Mouse (Mus musculus): ENCODE measurements around the gene Ern1.
A peak's percentile ranks its signal among the peaks of the same experiment; 100 is the strongest.
"Not testable (repeated sequence)": the region's sequence is repeated elsewhere in the genome, so short reads cannot be mapped to it uniquely, and the experiment has no call there.

The Ern1 gene

DNA sequence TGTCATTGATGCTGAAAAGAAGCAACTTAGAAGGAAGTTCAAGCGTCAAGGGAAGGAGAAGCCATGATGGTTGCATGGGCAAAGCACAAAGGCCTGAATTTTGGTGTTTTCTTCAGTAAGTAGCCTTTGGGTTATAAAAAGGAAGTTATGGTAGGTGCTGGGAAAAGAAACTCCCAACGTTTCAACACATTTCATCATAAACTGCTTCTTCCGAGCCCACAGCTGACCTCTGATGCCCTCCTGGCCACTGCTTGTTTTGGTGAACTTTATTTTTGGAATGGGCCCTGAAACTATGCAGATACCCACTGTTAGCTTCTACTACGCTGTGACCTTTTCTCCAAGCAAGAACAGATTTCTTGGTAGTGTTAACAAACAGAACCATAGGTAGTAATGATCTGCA, 58.0 kb downstream of the Ern1 start:
- no peak for DNase-seq

DNA sequence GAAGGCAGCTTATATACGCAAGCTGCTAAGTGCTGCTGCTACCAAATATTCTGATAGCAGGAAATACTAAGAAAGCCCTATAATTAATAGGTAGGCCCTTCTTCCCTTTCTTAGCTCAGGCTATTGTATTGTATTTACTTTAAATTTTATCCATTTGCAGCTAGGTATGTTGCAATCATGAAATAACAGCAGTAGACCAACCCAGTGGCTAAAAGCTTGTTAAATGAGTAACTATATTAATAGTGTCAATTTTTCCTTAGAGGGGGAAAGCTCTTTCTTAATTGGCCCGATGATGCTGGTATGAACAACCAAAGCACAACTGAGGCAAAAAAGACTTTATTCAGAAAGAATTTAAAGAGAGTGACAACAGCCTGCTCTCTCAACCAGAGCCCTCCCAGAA, 59.1 kb downstream of the Ern1 start:
- DNase-seq = no peak

DNA sequence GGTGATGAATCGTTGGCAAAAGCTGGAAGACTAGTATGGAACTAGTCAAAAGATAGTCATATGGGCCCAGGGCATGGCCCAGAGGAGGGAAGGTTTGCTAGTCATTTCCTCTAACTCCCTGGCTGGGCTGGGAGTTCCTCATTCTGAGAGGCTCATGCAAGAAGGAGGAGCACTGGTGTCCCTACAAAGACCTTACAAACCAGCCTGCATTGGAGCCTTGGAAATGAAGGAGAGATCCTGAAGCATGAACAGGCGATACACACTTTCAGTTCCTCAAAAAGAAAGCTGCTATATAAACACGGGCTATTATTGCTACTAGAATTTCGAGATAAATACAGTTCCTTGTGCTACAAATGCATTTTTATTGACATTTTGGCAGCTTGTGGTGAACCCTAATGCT, 59.5 kb downstream of the Ern1 start:
- no peak for DNase-seq

DNA sequence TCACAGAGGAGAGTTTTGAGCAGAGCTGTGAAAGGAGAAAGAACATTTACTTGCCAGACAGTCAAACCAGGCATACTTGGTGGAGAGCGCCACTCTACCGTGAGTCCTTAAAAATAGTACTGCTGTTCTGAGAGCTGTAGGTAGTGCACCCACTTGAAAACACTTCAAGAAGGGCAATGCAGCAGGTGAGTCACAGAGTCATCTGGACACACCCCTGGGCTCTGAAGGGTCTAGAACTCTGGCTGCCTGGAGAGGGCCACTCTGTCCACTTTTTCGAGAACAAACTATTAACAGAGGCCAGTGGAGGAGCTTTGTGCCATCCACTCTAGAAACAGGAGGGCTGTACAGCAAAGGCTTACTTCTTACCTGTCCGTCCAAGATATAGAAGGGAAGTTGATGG, 61.2 kb downstream of the Ern1 start:
- DNase-seq = no peak

DNA sequence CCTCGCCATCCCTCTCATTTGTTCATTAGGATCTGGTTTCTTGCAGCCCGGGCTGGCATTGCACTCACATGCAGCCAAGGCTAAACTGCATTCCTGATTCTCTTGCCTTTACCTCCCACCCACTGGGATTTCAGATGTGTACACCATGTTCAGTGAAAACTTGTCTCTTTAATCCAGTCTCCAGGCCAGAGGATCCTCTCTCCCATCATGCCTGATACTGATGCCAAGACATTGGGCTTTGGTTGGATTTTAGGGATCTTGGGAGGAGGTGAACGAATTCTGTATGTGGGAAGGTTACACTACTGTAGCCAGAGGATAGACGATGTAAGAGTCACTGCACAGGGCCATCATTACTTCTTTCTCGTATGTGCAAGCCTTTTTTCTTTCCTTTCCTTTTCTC, 62.5 kb downstream of the Ern1 start:
- no peak for DNase-seq

DNA sequence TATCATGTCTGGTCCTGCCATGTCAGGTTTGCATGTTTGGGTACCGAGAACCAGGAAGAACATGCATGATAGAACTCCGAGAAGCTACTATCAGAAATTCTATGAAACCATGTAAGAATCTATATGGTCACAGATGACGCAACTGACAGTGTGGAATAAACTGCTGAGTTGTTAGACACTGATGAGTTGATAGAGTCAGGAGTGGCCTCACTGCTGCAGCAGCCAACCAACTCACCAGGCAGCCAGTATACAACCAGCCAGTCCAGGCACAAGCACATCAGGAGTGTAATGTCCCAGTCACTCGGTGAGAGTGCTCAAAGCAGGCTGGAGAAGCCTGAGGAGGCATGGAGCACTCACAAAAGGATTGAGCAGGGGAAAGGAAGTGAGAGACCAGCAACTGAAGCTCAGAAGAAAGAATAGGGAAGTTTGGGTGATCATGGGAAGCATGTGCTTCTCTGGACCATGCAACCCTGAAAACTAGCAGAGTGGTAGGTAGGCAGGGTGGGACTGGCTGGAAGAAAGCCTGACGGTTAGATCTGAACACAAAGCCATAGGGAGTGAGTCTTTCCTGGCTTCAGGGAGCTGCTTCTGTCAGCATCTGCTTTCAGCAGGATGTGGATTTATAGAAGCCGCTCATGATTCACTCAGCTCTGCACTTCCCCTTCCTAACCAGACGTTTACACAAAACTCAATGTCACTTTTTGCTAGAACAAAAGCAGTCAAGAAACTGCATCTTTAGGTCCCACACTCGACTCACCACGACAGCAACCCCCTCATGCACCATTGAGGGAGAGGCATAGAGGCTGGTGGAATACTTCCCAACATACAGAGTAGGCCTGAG, 68.2 kb downstream of the Ern1 start:
- DNase-seq = no peak

DNA sequence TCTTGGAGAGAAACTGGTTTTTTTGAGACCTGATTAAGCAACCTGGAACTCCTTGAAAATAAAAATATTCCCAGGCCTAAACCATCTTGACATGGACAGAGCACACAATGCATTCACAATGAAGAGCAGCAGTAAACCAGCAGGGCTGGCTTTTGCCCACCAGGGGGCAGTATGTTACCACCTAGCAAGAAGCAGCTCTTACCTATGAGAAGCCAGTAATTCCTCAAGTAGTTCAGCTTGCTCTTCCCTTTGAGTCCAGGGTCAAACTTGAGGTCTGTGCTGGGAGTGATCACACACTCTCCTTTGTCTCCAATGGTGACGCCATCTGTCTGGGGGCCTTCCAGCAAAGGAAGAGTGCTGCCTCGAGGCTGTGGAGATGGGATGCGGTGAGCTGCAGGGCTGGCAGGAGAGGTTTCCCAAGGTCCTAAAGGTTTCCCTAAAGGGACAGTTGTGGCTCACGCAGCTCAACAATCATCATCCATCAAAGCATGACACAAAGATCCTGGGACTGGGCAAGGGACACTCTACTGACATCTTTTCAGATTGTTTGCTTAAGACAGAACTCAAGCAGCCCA, 68.9 kb downstream of the Ern1 start:
- DNase-seq = peak; percentile 85

DNA sequence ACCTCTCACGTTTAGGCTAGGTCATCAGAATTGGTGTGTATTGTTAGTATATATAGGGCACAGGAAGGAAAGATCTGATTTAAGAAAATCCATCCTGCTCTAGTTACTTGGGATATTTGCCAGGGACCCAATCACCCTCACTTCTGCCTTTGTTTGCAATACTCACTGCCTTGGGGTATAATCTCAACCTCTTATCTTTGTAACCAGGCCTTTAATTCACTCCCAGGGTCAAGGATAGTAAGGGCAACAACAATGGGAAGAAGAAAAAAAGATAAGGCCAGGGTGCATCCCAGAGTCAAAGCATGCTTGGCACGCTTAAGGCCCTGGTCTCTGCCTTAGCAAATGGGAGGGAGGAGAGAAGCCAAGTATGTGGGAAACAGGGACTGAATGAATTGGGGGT, 69.8 kb downstream of the Ern1 start:
- DNase-seq = no peak

DNA sequence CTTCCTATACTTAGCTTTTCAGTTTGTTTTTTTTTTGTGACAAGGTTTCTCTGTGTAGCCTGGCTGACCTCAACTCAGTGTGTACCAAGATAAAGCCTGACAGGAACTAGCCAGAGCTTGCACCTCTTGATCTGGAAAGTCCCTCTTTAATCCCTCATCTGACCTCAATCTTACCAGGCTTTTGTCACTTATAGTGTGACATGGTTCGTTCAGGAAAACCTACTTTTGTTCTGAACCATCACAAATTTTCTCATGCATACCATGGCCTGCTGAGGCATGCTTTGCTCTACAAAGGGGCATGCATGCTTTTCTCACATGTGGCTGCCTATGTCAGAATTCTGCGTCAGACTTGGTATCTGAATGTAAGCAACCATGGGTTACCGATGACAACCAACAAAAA, 71.3 kb downstream of the Ern1 start:
- no peak for DNase-seq

DNA sequence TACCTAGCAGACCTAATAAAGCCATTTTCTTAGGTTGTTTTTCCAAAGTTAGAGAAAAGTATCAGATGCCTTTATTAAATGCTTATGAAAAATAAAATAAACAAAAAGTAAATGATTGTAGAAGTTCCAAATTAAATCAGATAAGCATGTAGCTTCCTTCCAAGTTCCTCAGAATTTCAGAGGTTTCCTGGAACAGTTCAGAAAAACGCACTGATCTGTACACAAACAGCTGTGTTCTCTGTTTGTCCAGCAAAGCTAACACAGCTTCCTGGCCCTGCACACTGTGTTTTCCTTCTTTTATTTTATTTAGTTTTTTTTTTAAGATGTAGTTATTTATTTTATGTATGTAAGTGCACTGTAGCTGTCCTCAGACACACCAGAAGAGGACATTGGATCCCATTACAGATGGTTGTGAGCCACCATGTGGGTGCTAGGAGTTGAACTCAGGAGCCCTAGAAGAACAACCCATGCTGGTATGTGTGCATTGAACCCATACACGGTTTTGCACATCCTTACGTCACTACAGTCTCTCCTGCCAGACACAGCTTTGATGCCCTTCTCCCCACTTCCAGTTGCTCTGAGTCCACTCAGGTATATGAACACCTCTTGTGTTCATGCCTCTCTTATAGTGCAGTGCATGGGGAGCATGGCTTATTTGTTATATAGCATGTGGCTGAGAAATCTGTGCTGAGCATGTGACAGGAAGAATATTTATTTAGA, 74.9 kb downstream of the Ern1 start:
- no peak for DNase-seq

DNA sequence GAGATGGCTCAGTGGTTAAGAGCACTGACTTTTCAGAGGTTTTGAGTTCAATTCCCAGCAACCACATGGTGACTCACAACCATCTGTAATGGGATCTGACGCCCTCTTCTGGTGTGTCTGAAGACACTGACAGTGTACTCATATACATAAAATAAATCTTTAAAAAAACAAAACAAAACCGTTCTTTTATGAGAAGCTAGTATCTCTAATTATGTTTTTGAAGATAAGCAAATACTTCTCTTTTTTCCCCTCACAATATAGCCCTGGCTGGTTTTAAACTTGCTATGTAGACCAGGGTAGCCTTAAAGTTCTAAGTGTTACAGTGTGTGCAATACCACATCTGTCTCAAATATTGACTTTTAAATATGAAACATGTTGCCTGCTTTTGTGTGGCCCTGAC, 76.5 kb downstream of the Ern1 start:
- no peak for DNase-seq

DNA sequence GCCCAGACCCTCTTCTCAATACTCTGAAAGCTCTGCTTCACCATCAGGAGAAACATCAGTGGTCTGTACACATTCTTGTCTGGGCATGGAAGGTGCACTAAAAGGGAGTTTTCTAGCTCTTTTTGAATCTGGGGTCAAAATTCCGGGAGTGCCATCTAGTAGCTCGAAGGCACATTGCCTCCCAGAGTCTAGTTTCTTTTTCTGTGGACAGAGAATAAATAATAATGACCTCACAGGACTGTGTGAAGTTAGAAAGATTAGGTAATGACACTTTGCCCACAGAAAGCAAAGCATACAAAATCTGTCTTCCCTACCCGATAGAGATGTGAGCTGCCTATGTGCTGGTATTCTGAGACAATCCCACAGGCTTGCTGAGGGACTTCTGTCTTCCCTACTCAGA, 77.1 kb downstream of the Ern1 start:
- DNase-seq = no peak

DNA sequence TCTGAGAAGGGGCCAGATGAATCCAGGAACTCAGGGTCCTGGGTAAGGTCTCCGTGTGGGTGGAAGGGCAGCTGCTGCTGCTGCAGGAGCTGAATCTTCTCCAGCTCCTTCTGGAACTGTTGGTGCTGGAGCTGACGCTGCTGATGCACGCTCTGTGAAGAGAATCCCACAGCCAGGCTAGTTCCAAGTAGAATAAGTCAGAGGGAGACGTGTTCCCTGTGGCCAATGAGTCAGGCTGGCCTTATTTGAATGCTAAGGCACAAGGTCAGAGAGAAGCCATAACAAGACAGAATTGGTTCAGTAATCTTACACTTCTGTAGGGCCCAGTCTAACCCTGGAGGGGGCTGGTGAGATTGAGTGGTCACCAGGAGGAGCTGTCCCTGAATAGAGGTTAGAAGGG, 77.6 kb downstream of the Ern1 start:
- DNase-seq = no peak

DNA sequence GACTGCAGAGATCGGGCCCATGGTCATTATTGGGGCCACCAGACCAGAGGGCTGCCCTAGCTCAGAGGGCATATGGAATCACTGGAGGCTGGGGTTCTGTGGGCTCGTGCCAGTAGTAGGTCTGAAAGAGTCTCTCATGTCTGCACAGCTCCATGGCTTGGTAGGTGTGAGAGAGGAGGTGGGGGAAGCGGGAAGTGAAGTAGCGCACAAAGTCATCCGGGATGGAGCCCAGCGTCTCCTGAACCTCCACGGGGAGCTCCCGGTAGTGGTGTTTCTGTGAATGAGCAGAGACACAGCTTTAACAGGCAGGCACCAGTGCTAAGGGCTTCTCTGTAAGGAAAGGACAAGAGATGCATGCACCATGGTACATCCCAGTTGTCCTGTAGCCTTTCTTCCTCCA, 89.2 kb downstream of the Ern1 start:
- DNase-seq = no peak

DNA sequence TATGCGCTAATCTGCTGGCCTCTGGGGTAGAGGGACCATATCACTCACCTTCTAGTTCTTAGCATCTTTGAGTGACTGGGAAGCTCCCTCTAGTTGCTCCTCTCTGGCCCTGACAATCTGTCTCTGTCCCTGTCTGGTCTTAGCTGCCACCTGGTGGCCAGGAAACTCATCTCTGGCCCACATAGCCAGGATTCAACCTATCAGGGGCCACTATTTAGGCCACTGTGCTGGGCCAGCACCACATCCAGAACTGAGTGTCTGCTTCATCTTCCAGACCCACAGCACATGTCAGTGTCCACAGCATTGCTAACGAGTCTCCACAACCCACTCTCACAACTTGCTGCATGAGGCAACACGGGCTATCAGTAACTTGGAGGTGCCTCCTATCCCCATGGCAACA, 90.0 kb downstream of the Ern1 start:
- no peak for DNase-seq

DNA sequence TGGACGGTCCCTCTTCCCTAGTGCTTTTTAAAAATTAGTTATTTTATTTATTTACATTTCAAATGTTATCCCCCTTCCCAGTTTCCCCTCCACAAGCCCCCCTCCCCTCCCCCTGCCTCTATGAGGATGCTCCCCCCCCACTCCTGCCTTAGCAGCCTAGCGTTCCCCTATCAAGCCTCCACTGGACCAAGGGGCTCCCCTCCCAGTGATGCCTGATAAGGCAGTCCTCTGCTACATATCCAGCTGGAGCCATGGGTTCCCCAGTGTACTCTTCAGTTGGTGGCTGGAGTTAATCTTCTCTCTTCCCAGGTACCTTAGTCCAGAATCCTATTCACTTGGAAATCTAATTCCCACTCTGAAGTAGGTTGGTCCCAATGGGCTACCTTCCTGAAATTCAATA, 93.6 kb downstream of the Ern1 start:
- DNase-seq = not testable (repeated sequence)

DNA sequence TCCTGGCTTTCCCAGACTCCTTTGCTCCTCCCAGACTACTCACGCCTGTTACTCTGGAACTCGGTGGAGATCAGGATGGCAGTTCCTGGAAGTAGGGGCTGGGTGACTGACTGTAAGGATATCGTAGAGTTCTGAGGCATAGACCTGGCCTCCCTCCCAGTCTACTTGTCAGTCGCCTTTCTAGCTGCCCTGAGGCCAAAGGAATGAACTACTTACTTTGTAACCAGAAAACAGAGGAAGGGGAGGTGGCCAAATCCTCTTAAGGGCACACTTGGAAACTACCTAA, 94.4 kb downstream of the Ern1 start:
- DNase-seq = no peak

DNA sequence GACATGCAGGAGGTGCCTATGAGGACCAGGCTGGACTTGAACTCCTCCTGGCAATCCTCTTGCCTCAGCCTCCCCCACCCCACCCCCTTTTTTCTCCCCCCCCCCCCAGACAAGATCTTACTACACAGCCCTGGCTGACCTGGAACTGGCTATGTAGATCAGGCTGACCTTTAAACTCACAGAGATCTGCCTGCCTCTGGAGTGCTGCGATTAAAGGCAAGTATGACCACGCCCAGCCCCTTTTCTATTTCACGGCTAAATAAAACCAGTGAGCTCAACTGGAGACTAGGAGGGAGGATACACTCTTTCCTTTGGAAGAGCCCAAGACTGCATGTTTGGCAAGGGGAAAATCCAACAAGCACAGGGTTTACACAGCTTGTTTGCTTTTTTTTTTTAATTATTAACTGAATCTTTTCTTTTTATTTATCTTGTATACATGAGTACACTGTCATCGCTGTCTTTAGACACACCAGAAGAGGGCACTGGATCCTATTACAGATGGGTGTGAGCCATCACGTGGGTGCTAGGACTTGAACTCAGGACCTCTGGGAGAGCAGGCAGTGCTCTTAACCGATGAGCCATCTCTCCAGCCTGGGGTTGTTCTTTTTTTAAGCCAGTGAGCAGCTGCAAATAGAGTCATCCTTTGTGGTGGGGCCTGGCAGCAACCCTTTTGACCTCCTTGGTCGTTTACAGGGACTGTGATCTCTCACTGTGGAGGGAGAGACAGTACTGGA, 94.9 kb downstream of the Ern1 start:
- DNase-seq = no peak

DNA sequence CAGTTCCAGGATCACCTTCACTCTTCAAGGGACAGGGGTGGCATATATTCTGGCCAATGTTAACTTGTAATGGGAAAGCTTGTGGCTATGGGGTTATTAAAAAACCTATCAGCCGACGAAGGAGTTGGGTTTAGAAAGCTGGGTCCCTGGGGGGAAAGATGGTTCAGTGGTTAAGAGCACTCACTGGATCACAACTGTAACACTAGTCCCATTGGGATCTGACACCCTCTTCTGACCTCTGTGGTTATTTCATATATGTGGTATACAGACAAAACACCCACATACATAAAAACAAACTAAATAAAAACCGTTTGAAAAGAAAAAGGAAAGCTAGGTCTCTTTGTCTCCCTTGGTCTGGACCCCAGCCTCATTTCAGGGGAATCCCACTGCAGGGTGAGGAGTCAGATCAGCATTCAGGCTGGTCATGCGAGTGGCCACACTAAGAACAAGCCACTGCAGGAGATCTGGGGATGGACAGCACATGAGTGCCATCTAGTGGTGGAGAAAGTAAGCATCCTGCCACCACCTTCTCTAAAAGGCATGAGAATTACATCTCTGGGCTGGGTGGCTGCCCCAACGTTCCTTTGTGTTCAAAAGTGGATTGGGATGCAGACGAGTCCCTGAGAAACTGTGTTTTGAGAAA, 96.0 kb downstream of the Ern1 start:
- DNase-seq = peak; percentile 78

DNA sequence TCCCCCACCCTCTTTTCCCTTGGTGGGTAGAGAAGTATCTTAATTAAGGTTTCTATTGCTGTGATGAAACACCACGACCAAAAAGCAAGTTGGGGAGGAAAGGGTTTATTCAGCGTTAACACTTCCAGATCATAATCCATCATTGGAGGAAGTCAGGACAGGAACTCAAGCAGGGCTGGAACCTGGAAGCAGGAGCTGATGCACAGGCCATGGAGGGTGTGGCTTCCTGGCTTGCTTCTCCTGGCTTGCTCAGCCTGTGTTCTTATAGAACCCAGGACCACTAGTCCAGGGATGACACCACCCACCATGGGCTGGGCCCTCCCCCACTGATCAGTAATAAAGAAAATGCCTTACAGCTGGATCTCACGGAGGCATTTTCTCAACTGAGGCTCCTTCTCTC, 96.9 kb downstream of the Ern1 start:
- no peak for DNase-seq

DNA sequence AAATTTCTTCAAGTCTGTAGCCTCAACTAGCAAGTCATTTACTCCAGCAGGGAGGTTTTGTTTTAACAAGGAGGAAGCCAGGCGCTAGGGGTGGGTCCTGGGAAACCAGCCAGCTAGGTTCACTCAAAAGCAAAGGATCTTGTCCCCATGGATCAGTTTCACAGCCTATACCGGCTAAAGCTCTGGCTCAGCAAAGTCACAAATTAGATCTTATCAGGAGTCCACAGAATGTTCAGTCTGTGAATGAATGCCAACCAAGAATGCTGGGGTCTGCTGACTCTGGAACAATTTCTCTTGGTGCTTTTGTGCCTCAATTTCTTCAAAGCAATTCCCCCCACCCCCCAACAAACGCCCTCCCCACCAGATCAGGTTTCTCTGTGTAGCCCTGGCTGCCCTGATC, 98.0 kb downstream of the Ern1 start:
- DNase-seq = no peak

DNA sequence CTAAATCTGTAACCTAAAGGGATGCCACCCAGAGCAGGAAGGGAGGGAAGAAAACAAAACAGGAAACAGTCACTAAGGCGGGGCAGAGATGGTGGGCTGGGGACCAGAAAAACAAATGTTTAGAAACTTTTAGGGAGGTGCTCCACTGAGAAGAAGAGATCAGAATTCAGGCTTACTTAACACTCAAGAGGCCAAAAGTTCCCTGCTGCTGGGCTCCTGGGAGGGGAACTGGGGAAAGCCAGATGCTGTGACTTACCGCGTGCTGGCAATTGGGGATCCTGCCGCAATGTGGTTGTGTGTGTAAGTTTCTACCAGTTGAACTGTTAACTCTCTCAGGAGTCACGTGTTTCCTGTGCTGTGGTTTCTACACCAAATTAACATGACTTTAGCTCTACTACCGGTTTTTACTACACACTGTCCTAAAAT, 99.8 kb downstream of the Ern1 start, which contains the start of gene Icam2:
TSS of gene Icam2 (minus strand) at position 285 of the 426 bp plus-strand sequence.
- peak; percentile 82 for DNase-seq

DNA sequence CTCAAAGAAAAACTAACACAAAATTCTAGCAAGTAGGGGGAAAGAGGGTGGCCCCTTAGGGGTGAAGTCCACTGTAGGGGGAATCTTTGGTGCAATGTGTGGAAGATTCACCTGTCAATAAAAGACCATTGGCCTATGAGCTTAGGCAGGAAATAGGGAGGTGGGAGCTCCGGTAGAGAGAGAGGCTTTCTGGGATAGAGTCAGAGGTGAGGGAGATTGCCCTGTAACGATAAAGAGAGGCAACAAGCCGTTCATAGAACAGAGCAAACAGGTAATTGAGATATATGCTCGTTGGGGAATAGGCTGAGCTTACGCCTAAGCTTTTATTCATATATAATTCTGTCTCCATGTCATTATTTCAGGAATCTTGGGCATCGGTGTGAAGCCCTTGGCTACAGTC, 100.6 kb downstream of the Ern1 start:
- peak; percentile 52 for DNase-seq
